Mouse (Mus musculus): Measurements from ENCODE around the gene Shh. TPM values are rescaled to one million over a fixed set of nuclear protein-coding genes. Genes with fewer than 3 reads are reported as not detected.

The Shh gene
- polyA plus RNA-seq, 1 experiment from 2014 or later = 12.6 TPM

- Histone ChIP-seq H3K9me3 (no peaks in the 10 kb centered on the region), H3K27ac (peak overlapping the region; percentile 97), H3K4me2 (peak overlapping the region; percentile 60), H3K27me3 (peaks cover 75% of the 10 kb centered on the region), H3K4me1 (peaks cover 35% of the 10 kb centered on the region), H3K36me3 (no peaks in the 10 kb centered on the region), H3K9ac (peak overlapping the region; percentile 32), H3K4me3 (peak overlapping the region; percentile 41)
- ATAC-seq (ENCODE audit: borderline replicate concordance, extremely low read depth, low FRiP score, low TSS enrichment) = no peak
- WGBS = under 1% methylated on average over 95 of the region's 95 CpGs
Measured at GRCm38 (mm10) chr5:28457921-28458641, 9.0 kb downstream of the Shh start.

DNA sequence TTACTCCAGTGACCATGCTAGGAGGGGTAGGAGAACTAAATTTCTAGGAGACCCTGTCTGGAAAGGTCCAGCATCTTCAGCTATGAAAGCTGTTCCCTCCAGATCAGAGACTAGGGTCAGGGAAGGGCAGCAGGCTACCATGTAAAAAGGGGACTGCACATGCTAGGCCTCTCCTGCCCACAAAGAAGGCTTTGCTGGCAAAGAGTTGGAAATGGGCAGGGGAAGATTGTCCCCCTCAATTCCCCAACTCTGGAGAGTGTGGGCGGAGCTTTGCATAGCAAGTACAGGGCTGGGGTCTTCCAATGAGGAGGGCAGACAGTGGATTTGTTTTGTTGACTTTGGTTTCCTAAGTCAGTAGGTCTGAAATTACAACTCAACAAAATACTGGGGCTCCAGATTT is 10.7 kb downstream of the Shh start:
- no peak overlapping the region for H3K4me3 ChIP-seq
- no peak overlapping the region; the same call in 1 of the 2 replicates for H3K4me2 ChIP-seq
- peaks cover 58% of the 10 kb centered on the region for H3K27me3 ChIP-seq
- no peak for ATAC-seq (ENCODE audit: borderline replicate concordance, extremely low read depth, low FRiP score, low TSS enrichment)
- 0 out of 2 replicates have a peak overlapping the region, but pooled peaks have one; percentile 18 for H3K27ac ChIP-seq
- H3K9ac ChIP-seq = no peak overlapping the region
- peaks cover 28% of the 10 kb centered on the region for H3K4me1 ChIP-seq
- no peaks in the 10 kb centered on the region for H3K36me3 ChIP-seq
- H3K9me3 ChIP-seq = no peaks in the 10 kb centered on the region
- WGBS = 63% methylated on average over 1 of the region's 1 CpGs

- peaks cover 51% of the 10 kb centered on the region for H3K27me3 ChIP-seq
Measured at GRCm38 (mm10) chr5:28455721-28456120, 11.3 kb downstream of the Shh start.

GRCm38 (mm10) chr5:28454546-28454945 is 12.5 kb downstream of the Shh start:
- Histone ChIP-seq H3K27me3 (peaks cover 39% of the 10 kb centered on the region), H3K9me3 (no peaks in the 10 kb centered on the region), H3K27ac (no peak overlapping the region), H3K4me3 (no peak overlapping the region), H3K9ac (no peak overlapping the region), H3K36me3 (no peaks in the 10 kb centered on the region), H3K4me2 (no peak overlapping the region), H3K4me1 (peaks cover 13% of the 10 kb centered on the region)
- 86% methylated on average over 6 of the region's 6 CpGs for WGBS
- no peak for ATAC-seq (ENCODE audit: borderline replicate concordance, extremely low read depth, low FRiP score, low TSS enrichment)

More at GRCm38 (mm10) chr5:28455721-28456120, 11.3 kb downstream of the Shh start:
- no peaks in the 10 kb centered on the region for H3K9me3 ChIP-seq
- peaks cover 22% of the 10 kb centered on the region for H3K4me1 ChIP-seq
- ATAC-seq (ENCODE audit: borderline replicate concordance, extremely low read depth, low FRiP score, low TSS enrichment) = no peak
- no peak overlapping the region for H3K4me2 ChIP-seq
- no peaks in the 10 kb centered on the region for H3K36me3 ChIP-seq
- 75% methylated on average over 5 of the region's 5 CpGs for WGBS
- H3K27ac ChIP-seq = 0 out of 2 replicates have a peak overlapping the region, but pooled peaks have one; percentile 18
- H3K9ac ChIP-seq = no peak overlapping the region
- H3K4me3 ChIP-seq = no peak overlapping the region

DNA sequence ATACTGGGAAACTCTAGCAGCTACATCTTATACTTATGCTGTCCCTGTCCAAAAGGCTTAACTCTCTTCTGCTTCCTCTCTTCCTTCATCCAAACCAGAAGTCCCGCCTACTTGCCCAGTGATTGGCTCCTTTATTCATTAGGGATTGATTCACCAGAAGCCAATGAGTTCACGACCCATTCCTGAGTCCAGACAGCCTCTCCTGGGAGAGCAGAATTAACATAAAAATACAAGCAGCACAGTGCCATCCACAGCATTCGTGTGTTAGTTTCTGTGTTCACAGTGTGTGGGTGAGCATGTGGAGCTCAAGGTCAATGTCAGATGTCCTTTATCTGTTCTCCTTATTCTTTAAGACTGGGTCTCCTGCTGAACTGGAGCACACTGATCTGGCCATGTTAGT is 13.5 kb downstream of the Shh start:
- ATAC-seq (ENCODE audit: borderline replicate concordance, extremely low read depth, low FRiP score, low TSS enrichment) = no peak
- no peak overlapping the region for H3K27ac ChIP-seq
- H3K4me2 ChIP-seq = no peak overlapping the region
- no peak overlapping the region for H3K9ac ChIP-seq
- peaks cover 29% of the 10 kb centered on the region for H3K27me3 ChIP-seq
- H3K4me1 ChIP-seq = peaks cover 13% of the 10 kb centered on the region
- no peaks in the 10 kb centered on the region for H3K9me3 ChIP-seq
- no peaks in the 10 kb centered on the region for H3K36me3 ChIP-seq
- 49% methylated on average over 3 of the region's 3 CpGs for WGBS
- no peak overlapping the region for H3K4me3 ChIP-seq

- no peak for ATAC-seq (ENCODE audit: borderline replicate concordance, extremely low read depth, low FRiP score, low TSS enrichment)
- Histone ChIP-seq H3K9ac (no peak overlapping the region), H3K9me3 (no peaks in the 10 kb centered on the region), H3K27me3 (peaks cover 25% of the 10 kb centered on the region), H3K27ac (no peak overlapping the region), H3K4me1 (peaks cover 9% of the 10 kb centered on the region), H3K4me3 (no peak overlapping the region), H3K36me3 (no peaks in the 10 kb centered on the region), H3K4me2 (no peak overlapping the region)
- 82% methylated on average over 5 of the region's 5 CpGs for WGBS
Measured at GRCm38 (mm10) chr5:28453086-28453485, 14.0 kb downstream of the Shh start.

DNA sequence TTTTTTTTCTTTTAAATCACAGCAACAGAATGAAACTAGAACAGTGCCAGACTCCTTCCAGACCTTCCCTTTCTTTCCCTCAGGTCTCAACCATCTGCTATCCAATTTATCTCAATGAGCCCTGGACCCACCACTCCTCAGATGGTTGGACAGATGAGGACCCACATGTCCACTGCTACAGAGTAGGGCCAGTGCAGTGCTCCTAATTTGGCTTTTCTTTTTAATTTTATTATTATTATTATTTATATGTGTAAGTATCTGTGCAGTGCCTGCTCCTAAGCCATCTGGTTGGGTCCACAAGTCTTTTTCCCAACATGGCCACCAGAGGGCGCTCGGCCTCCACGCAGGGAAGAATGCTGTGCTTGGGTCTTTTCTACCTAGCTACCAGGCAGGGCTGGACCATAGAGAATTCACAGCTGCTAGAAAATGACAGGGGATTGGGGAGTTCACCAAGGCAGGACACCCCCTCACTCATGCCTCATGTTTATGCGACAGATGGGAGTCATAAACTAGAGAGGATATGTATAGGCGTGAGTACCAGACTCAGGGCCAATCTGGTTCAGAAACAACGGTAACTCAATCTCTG is 15.9 kb downstream of the Shh start:
- Histone ChIP-seq H3K36me3 (no peaks in the 10 kb centered on the region), H3K9ac (no peak overlapping the region), H3K27ac (no peak overlapping the region), H3K9me3 (no peaks in the 10 kb centered on the region), H3K4me3 (no peak overlapping the region), H3K4me1 (0 out of 2 replicates have a peak, but pooled peaks cover 5% of the 10 kb centered on the region), H3K27me3 (peaks cover 8% of the 10 kb centered on the region), H3K4me2 (no peak overlapping the region)
- 26% methylated on average over 6 of the region's 6 CpGs for WGBS
- ATAC-seq (ENCODE audit: borderline replicate concordance, extremely low read depth, low FRiP score, low TSS enrichment) = peak; percentile 35; the same call in 1 of the 2 replicates

DNA sequence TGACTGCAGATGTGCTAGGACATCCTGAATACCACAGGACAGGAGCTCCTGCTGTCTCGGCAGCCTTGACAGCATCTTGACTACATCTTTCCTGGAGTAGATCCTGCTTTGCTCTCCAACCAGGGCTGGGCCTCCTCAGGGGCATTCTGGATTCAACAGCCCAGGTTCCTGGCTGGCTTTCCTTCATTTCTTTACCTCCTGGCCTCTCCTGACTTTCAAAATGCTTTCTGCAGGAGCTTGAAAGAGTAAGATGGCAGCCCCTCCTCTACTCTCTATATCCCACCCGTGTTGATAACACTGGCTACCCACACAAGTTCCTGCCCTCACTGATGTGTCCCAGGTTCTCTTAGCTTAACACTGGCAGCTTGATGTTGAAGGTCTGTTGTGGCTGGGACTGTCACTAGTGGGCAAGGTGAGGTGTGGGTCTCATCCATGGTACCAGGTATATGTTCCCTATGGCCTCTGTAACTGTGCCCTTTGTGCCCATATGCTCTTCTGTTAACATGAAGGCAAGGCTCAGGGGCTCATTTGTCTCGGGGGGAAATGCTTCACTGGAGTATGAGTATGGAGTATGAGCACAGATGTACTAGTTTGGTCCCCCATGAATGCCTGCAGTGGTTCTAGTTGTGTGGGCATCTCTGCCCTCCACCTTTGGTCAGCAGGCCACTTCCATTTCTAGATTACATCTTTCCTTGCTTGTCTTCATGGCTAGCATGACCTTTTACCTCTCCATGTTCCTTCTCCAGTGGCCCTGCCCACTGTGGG is 16.7 kb downstream of the Shh start:
- Histone ChIP-seq H3K27me3 (no peaks in the 10 kb centered on the region), H3K4me1 (no peaks in the 10 kb centered on the region), H3K27ac (no peak overlapping the region), H3K9ac (no peak overlapping the region), H3K4me3 (no peak overlapping the region), H3K9me3 (no peaks in the 10 kb centered on the region), H3K4me2 (no peak overlapping the region), H3K36me3 (no peaks in the 10 kb centered on the region)
- 69% methylated on average over 3 of the region's 3 CpGs for WGBS
- ATAC-seq (ENCODE audit: borderline replicate concordance, extremely low read depth, low FRiP score, low TSS enrichment) = no peak

DNA sequence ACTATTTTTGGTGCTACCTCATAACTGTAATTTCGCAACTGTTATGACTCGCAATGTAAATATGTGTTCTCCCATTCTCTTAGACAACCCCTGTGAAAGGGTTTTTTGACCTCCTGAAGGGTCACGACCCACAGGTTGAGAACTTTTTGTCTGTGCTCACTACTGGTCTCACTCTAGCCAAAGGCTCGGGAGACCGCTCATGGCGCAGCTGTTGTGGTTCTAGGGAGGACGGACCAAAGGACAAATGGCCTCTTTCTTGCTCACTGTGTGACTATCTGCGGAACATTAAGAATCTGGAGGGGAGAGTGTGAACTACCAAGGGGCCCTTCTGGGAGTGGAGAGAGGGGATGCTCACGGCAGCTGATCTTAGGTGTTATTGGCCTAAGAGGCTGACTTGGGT is 41.1 kb downstream of the Shh start:
- Histone ChIP-seq H3K4me1 (no peaks in the 10 kb centered on the region), H3K4me3 (no peak overlapping the region), H3K9ac (no peak overlapping the region), H3K36me3 (no peaks in the 10 kb centered on the region), H3K9me3 (no peaks in the 10 kb centered on the region), H3K4me2 (no peak overlapping the region), H3K27ac (no peak overlapping the region), H3K27me3 (no peaks in the 10 kb centered on the region)
- no peak for ATAC-seq (ENCODE audit: borderline replicate concordance, extremely low read depth, low FRiP score, low TSS enrichment)
- WGBS = 91% methylated on average over 9 of the region's 9 CpGs

DNA sequence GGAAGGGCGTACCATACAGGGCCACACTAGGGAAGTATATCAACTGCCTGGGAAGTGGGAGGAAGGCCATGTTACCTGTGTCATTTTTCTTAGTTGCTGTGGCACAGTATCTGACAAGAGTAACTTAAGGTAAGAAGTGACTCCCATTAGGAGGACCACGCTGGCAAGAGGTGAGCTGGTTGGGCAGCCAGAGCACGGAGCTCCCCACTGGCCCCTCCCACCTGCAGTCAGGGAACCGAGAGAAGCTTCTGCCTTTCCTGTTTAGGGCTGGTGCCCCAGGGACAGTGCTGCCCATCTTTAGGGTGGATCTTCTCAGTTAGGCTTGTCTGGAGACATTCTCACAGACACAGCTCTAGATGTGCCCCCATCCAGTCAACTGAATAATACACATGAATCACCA is 43.3 kb downstream of the Shh start:
- ATAC-seq (ENCODE audit: borderline replicate concordance, extremely low read depth, low FRiP score, low TSS enrichment) = no peak
- Histone ChIP-seq H3K9me3 (no peaks in the 10 kb centered on the region), H3K27ac (no peak overlapping the region), H3K27me3 (no peaks in the 10 kb centered on the region), H3K36me3 (peaks cover 2% of the 10 kb centered on the region; the same call in 1 of the 2 replicates), H3K9ac (no peak overlapping the region), H3K4me1 (no peaks in the 10 kb centered on the region), H3K4me3 (no peak overlapping the region), H3K4me2 (no peak overlapping the region)
- WGBS = 54% methylated on average over 4 of the region's 4 CpGs

GRCm38 (mm10) chr5:28419640-28420265 is 47.3 kb downstream of the Shh start:
- WGBS = 81% methylated on average over 12 of the region's 12 CpGs
- no peak for ATAC-seq (ENCODE audit: borderline replicate concordance, extremely low read depth, low FRiP score, low TSS enrichment)
- H3K4me1 ChIP-seq = no peaks in the 10 kb centered on the region
- no peak overlapping the region for H3K4me2 ChIP-seq
- peaks cover 33% of the 10 kb centered on the region for H3K36me3 ChIP-seq
- H3K9me3 ChIP-seq = no peaks in the 10 kb centered on the region
- no peak overlapping the region for H3K9ac ChIP-seq
- H3K27me3 ChIP-seq = no peaks in the 10 kb centered on the region
- no peak overlapping the region for H3K27ac ChIP-seq
- H3K4me3 ChIP-seq = no peak overlapping the region
